Mouse (Mus musculus) erythroblast, embryonic 14.5 days (primary cell): Measurements from ENCODE around the gene 1110008P14Rik.

ENCODE experiments used
- GATA1 ChIP-seq: IDR thresholded peaks from 2 replicates; pipeline ENCODE4 v1.6.1; 2012; ENCODE audit warnings: low read length, inconsistent platforms, mixed read lengths
- TAL1 ChIP-seq: IDR thresholded peaks from 3 replicates; pipeline ENCODE4 v1.6.1; 2012; ENCODE audit warnings: low read length, inconsistent platforms, mixed read lengths

- no peak for TF ChIP-seq TAL1
- TF ChIP-seq GATA1 = no peak
Observed at GRCm38 (mm10) chr2:32361437-32361836, 20.3 kb downstream of the 1110008P14Rik start.
